8 mouse cellular contexts compared by ENCODE assay signal in genomic region chr9:96758749-96759597, GRCm38 (mm10). TPM values are rescaled to one million over a fixed set of nuclear protein-coding genes. Genes with fewer than 3 reads are reported as not detected.
DNase-seq lines count a peak whose midpoint lies in the region; ATAC-seq lines count a peak whose summit lies in the region.

No protein-coding gene starts in this region.

- no peaks in the 10 kb centered on the region for H3K9me3 ChIP-seq in hindbrain, embryonic 11.5 days (ENCODE audit: control insufficient read depth, low read length)
- no peaks in the 10 kb centered on the region for H3K9me3 ChIP-seq in lung, embryonic 16.5 days (ENCODE audit: control insufficient read depth, low read length)

- DNase-seq in NIH3T3 (ENCODE audit: low read depth), result peak; percentile 91
- DNase-seq in cerebellum, adult 9-10 months, result peak; percentile 93
- peak; percentile 86 for DNase-seq in hindbrain, embryonic 11.5 days (ENCODE audit: low spot score)
- DNase-seq in layer of hippocampus, adult 9-11 months, result peak; percentile 84
- peak; percentile 67 for DNase-seq in ovary, postnatal 14 days (ENCODE audit: low spot score)
- DNase-seq in thymus, postnatal 14 days, result peak; percentile 75

- peak; percentile 96 for ATAC-seq in frontal cortex, adult (ENCODE audit: low TSS enrichment)
- peak; percentile 90 for ATAC-seq in hindbrain, embryonic 11.5 days (ENCODE audit: low FRiP score)
- ATAC-seq in lung, embryonic 16.5 days (ENCODE audit: low read depth), result peak; percentile 92

- no peak overlapping the region for H3K9ac ChIP-seq in hindbrain, embryonic 11.5 days (ENCODE audit: low read depth, low read length)
- H3K9ac ChIP-seq in lung, embryonic 16.5 days (ENCODE audit: low read length), result peak overlapping the region; percentile 58

- 14% methylated on average over 22 of the region's 22 CpGs for WGBS in hindbrain, embryonic 11.5 days
- 7% methylated on average over 22 of the region's 22 CpGs for WGBS in lung, embryonic 16.5 days

- H3K4me2 ChIP-seq in hindbrain, embryonic 11.5 days (replicated peaks; ENCODE audit: low read depth, low read length), result peak overlapping the region; percentile 28; the same call in 1 of the 2 replicates
- peak overlapping the region; percentile 62 for H3K4me2 ChIP-seq in lung, embryonic 16.5 days (ENCODE audit: low read depth, low read length)

- no peaks in the 10 kb centered on the region for H3K27me3 ChIP-seq in hindbrain, embryonic 11.5 days (ENCODE audit: control insufficient read depth, insufficient read depth, low read length)
- no peaks in the 10 kb centered on the region for H3K27me3 ChIP-seq in lung, embryonic 16.5 days (ENCODE audit: control insufficient read depth, insufficient read depth, low read depth, low read length)

- 0 out of 2 replicates have a peak overlapping the region, but pooled peaks have one; percentile 12 for H3K4me3 ChIP-seq in hindbrain, embryonic 11.5 days (ENCODE audit: low read depth, low read length)
- H3K4me3 ChIP-seq in lung, embryonic 16.5 days (ENCODE audit: low read length), result peak overlapping the region; percentile 41

- H3K36me3 ChIP-seq in hindbrain, embryonic 11.5 days (ENCODE audit: control insufficient read depth, insufficient read depth, low read length), result no peaks in the 10 kb centered on the region
- no peaks in the 10 kb centered on the region for H3K36me3 ChIP-seq in lung, embryonic 16.5 days (ENCODE audit: control insufficient read depth, insufficient read depth, low read length)

- H3K27ac ChIP-seq in hindbrain, embryonic 11.5 days (ENCODE audit: low read depth, low read length), result no peak overlapping the region
- H3K27ac ChIP-seq in lung, embryonic 16.5 days (ENCODE audit: low read length), result peak overlapping the region; percentile 42

- no peaks in the 10 kb centered on the region for H3K4me1 ChIP-seq in hindbrain, embryonic 11.5 days (replicated peaks; ENCODE audit: control insufficient read depth, insufficient read depth, low read length)
- peaks cover 6% of the 10 kb centered on the region; the same call in 1 of the 2 replicates for H3K4me1 ChIP-seq in lung, embryonic 16.5 days (replicated peaks; ENCODE audit: control insufficient read depth, insufficient read depth, low read length)

RNA-seq across cellular contexts. Expression of gene Zbtb38, which starts 6.3 kb away (rescaled TPM):
- polyA plus RNA-seq in hindbrain, embryonic 11.5 days (2014; fragmentation: Nextera tagmentation; extraction: Ambion mirVana), result 11.1 and 14.3 TPM in 2 replicates
- polyA plus RNA-seq in lung, embryonic 16.5 days (2015; fragmentation: Nextera tagmentation; extraction: Ambion mirVana), result 27.2 and 29.2 TPM in 2 replicates
